Mouse (Mus musculus): ENCODE data around the gene Sp3.
"Not testable (repeated sequence)": the region's sequence is repeated elsewhere in the genome, so short reads cannot be mapped to it uniquely, and the experiment has no call there.

The Sp3 gene

GRCm38 (mm10) chr2:72988945-72989344 lies 8.7 kb upstream of the Sp3 start:
- not testable (repeated sequence) for DNase-seq (ENCODE audit: low spot score)

GRCm38 (mm10) chr2:72986616-72987015 lies 6.4 kb upstream of the Sp3 start, which contains the start of gene Gm11084:
Gene Gm11084, minus strand, starts transcription at chr2:72986716.
- DNase-seq (ENCODE audit: low spot score) = no peak

GRCm38 (mm10) chr2:72985516-72985915 lies 5.3 kb upstream of the Sp3 start:
- DNase-seq (ENCODE audit: low spot score) = no peak

- no peak for DNase-seq (ENCODE audit: low spot score)
Observed at GRCm38 (mm10) chr2:72984806-72985205, 4.6 kb upstream of the Sp3 start.

GRCm38 (mm10) chr2:72983211-72983610 lies 3.0 kb upstream of the Sp3 start:
- no peak for DNase-seq (ENCODE audit: low spot score)

GRCm38 (mm10) chr2:72982110-72982785 lies 2.0 kb upstream of the Sp3 start:
- no peak for DNase-seq (ENCODE audit: low spot score)

DNA sequence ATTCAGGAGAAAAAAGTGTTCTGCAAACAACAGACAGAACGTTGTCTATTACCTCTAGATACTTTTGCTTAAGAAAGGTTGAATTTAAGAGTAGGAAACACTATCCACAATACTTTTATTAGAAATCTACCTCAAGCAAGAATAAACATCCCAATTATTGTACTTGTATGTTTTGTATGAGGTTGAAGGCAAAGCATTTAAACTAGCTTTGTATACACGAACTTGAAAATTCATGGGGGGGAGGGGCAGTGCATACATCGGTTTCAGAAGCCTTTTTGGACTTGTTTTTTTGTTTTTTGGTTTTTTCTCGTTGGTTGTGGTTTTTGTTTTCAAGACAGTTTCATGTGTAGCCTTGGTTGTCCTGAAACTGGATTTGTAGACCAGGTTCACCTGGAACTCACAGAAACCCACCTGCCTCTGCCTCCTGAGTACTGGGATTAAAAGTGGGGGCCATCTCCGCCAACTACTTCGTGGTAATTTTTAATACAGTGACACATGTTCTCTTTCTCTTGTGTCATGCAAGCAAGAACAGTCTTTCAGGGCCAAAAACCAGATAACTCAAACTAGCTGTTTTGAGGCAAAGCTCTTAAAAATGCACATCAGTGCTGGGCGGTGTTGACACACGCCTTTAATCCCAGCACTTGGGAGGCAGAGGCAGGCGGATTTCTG lies 1.3 kb upstream of the Sp3 start:
- DNase-seq (ENCODE audit: low spot score) = no peak

- DNase-seq (ENCODE audit: low spot score) = no peak
Observed at GRCm38 (mm10) chr2:72981075-72981420, 802 bp upstream of the Sp3 start.

GRCm38 (mm10) chr2:72979659-72980071 lies 581 bp downstream of the Sp3 start:
- DNase-seq (ENCODE audit: low spot score) = no peak

DNA sequence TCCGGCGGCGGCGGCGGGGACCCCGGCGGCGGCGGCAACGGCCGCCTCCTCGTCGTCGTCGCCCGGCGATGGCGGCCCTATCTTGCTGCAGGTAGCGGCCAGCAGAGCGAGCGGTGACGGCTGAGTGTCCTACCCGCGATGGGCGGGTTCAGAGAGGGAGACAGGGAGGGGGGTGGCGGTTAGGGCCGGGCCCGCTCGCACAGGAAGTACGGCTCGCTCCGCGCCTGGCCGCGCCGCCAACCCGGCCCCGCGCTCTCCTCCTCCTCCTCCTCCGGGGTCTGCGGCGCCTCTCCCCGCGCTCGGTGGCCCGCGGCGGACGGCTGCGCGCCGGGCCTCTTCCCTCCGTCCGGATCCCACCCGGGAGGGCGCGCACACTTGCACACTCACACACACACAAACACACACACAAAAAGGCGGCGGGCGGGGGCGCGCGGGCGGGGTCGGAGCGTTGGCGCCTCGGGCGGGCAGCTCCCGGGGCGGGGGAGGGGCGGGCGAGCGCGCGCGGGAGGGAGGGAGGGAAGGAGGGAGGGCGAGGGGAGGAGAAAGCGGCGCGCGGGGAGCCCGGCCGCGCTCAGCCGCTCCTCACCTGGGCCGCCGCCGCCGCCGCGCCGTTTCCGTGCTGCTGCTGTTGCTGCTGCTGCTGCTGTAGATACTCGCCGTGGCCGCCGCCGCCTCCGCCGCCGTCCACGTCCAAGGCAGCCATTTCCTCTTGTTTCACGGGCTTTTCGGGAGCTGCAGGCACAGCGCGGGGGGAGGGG lies 1.2 kb downstream of the Sp3 start:
- DNase-seq (ENCODE audit: low spot score) = peak; percentile 18

DNA sequence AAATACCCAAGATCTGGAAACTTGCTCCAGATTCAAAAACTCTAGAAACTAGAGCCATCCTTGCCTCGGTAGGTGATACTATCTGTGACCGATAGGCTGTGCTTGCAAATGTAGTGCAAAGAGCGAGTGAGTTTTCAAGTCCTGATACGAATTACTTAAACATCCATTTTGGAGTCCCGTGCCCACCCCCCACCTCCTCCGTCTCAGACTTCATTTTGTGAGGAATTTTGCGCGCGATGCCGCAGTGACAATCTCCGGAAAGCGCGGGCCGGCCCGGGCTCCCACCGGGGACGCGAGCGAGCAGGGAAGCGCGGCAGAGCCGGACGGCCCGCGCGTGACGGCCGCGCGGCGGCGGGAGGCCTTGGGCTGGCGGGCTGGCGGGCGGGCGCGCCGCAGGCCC lies 1.8 kb downstream of the Sp3 start:
- no peak for DNase-seq (ENCODE audit: low spot score)

GRCm38 (mm10) chr2:72977272-72977671 lies 3.0 kb downstream of the Sp3 start:
- no peak for DNase-seq (ENCODE audit: low spot score)

GRCm38 (mm10) chr2:72976036-72976435 lies 4.2 kb downstream of the Sp3 start:
- no peak for DNase-seq (ENCODE audit: low spot score)

GRCm38 (mm10) chr2:72970831-72971230 lies 9.4 kb downstream of the Sp3 start:
- DNase-seq (ENCODE audit: low spot score) = no peak

- no peak for DNase-seq (ENCODE audit: low spot score)
Observed at GRCm38 (mm10) chr2:72970302-72970701, 9.9 kb downstream of the Sp3 start.

GRCm38 (mm10) chr2:72968536-72968935 lies 11.7 kb downstream of the Sp3 start:
- no peak for DNase-seq (ENCODE audit: low spot score)

DNA sequence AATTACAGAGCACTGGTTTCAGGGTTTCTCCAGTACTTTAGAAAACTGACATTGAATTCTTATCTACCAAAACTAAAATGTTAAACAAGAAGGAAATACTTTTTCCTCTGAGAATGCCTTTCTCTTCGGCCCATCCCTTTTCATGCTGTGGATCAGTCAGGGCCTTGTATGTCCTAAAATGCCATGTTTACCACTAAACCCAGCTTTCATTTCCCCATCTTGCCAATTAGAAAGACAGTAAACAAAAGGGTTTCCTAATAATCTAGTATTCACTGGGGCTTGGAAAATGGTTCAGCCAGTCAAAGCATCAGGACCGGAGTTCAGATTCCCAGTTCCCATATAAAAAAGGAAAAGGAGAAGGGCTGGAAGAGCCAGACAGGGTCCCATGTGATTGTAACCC lies 14.8 kb downstream of the Sp3 start:
- no peak for DNase-seq (ENCODE audit: low spot score)

- no peak for DNase-seq (ENCODE audit: low spot score)
Observed at GRCm38 (mm10) chr2:72956415-72956814, 23.8 kb downstream of the Sp3 start.

- DNase-seq (ENCODE audit: low spot score) = no peak
Observed at GRCm38 (mm10) chr2:72952979-72953378, 27.3 kb downstream of the Sp3 start.

DNA sequence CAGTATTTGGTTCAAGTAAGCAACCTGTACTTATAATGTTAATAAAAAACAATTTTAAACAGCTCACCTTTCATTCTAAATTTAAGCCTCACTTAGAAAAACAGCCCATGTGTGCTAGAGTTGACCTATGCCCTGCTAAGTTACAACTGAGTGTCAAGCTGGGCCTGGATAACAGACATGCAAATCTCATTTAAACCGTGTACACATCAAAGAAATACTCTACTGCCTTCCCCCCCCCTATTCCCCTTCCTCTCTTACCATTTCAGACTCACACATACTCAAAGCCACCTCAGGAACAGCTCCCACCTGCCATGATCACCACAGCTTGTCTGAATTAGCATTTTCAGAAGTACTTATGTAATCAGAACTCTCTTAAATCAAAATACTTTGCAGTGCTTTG lies 44.3 kb downstream of the Sp3 start:
- DNase-seq (ENCODE audit: low spot score) = no peak

DNA sequence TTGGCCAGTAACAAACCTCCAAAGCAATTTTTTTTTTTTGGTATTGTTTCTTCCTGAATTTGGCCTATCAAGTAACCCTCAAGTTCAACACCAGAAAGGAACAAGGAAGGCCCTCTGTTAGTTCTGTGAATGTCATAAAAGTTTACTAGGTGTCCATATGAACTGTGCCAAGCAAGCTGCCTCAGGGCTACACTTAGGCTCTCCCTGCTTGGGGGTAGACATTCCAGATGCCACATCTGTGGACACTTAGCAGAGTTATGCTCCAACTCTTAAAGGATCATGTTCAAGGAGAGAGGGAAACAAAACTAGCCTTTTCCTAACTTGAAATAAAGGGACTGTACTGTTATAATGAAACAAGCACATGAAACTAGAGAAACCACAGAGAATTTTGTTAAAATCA lies 48.1 kb downstream of the Sp3 start:
- DNase-seq (ENCODE audit: low spot score) = no peak

DNA sequence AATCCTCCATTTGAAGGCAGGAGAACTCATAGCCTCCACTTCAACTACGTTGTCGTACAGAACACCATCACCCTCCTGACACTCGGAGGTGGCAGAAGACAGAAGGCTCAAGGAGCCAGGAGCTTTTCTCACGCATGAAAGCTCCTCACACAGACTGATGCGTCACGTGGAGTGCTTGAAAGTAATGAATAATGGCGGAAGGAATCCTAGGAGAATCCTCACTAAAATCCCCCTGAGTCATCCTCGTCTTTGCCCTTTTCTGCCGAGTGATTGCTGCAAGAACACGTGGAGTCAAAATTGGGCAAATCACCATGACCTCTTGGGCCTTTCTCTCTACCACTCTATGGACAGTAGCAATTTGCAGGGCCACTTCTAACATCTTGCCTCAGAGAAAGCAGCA lies 55.3 kb downstream of the Sp3 start:
- DNase-seq (ENCODE audit: low spot score) = no peak

GRCm38 (mm10) chr2:72916170-72916569 lies 64.1 kb downstream of the Sp3 start:
- no peak for DNase-seq (ENCODE audit: low spot score)

All from layer of hippocampus, adult 9-10 months (tissue).